Mouse (Mus musculus): Measurements from ENCODE around the gene Atcay.

DNA sequence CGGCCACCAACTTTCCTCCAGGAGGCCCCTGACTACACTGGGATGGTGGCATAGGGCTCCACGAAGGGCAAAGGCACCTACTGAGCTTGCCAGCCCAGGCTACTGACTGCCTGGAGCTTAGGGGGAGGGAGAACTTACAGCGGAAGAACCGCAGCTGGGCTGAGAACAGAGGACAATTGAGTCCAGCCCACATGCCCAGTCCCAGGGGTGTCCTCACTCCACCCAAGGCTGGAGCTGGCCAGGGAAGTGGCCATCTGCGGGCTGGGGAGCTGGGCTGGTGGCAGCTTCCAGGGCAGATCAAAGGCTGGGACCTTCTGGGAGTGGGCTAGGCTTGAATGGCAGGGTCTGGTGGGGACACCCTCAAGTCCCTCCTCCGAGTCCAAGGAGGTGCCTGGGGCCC lies 75.9 kb downstream of the Atcay start:
- TF ChIP-seq CTCF (IDR thresholded peaks at IDR 0.05; ENCODE audit: control insufficient read depth, insufficient read depth, insufficient replicate concordance, low read depth, low read length) = no peak
- no peak for TF ChIP-seq POLR2A (IDR thresholded peaks at IDR 0.05; ENCODE audit: control insufficient read depth, low read depth, low read length)

Measured in testis, adult 2 months (tissue).